Mouse (Mus musculus) ES-CJ7 (cell line): ENCODE measurements around the gene F2.
"Not testable (repeated sequence)": the region's sequence is repeated elsewhere in the genome, so short reads cannot be mapped to it uniquely, and the experiment has no call there.

Experiments used
- DNase-seq: peaks from one replicate; pipeline ENCODE4 v3.0.0; 2011; ENCODE audit warnings: low read depth, low spot score

The F2 gene

GRCm38 (mm10) chr2:91646733-91647132 is 10.5 kb upstream of the F2 start:
- DNase-seq, result peak; percentile 91

GRCm38 (mm10) chr2:91645811-91646210 is 9.6 kb upstream of the F2 start:
- DNase-seq, result no peak

GRCm38 (mm10) chr2:91645354-91645753 is 9.1 kb upstream of the F2 start:
- no peak for DNase-seq

GRCm38 (mm10) chr2:91644021-91644420 is 7.8 kb upstream of the F2 start:
- no peak for DNase-seq

GRCm38 (mm10) chr2:91642825-91643415 is 6.7 kb upstream of the F2 start:
- peak; percentile 53 for DNase-seq

GRCm38 (mm10) chr2:91638931-91639330 is 2.7 kb upstream of the F2 start:
- no peak for DNase-seq

GRCm38 (mm10) chr2:91636727-91637338 is 619 bp upstream of the F2 start:
- DNase-seq, result peak; percentile 49

- no peak for DNase-seq
Observed at GRCm38 (mm10) chr2:91635486-91635885, 728 bp downstream of the F2 start.

GRCm38 (mm10) chr2:91634841-91635240 is 1.4 kb downstream of the F2 start:
- DNase-seq, result no peak

GRCm38 (mm10) chr2:91633334-91633977 is 2.8 kb downstream of the F2 start:
- no peak for DNase-seq

- DNase-seq, result no peak
Observed at GRCm38 (mm10) chr2:91632316-91632715, 3.9 kb downstream of the F2 start.

- no peak for DNase-seq
Observed at GRCm38 (mm10) chr2:91631826-91632225, 4.4 kb downstream of the F2 start.

GRCm38 (mm10) chr2:91630384-91630783 is 5.8 kb downstream of the F2 start:
- DNase-seq, result no peak

- peak; percentile 52 for DNase-seq
Observed at GRCm38 (mm10) chr2:91629682-91630081, 6.5 kb downstream of the F2 start.

- no peak for DNase-seq
Observed at GRCm38 (mm10) chr2:91628171-91628570, 8.0 kb downstream of the F2 start.

GRCm38 (mm10) chr2:91627486-91627885 is 8.7 kb downstream of the F2 start:
- no peak for DNase-seq

- not testable (repeated sequence) for DNase-seq
Observed at GRCm38 (mm10) chr2:91623366-91623765, 12.8 kb downstream of the F2 start.

GRCm38 (mm10) chr2:91622356-91622755 is 13.9 kb downstream of the F2 start:
- DNase-seq, result no peak

- DNase-seq, result peak; percentile 17
Observed at GRCm38 (mm10) chr2:91609370-91609769, 26.8 kb downstream of the F2 start.

GRCm38 (mm10) chr2:91602389-91602788 is 33.8 kb downstream of the F2 start:
- peak; percentile 15 for DNase-seq

GRCm38 (mm10) chr2:91600475-91600874 is 35.7 kb downstream of the F2 start:
- DNase-seq, result no peak

- no peak for DNase-seq
Observed at GRCm38 (mm10) chr2:91586242-91586641, 50.0 kb downstream of the F2 start.

- DNase-seq, result no peak
Observed at GRCm38 (mm10) chr2:91580894-91581293, 55.3 kb downstream of the F2 start.
